Mouse (Mus musculus) lung, embryonic 14.5 days (tissue): ENCODE measurements around the gene Gm21312. TPM values are rescaled to one million over a fixed set of nuclear protein-coding genes. Genes with fewer than 3 reads are reported as not detected.
"Not testable (repeated sequence)": the region's sequence is repeated elsewhere in the genome, so short reads cannot be mapped to it uniquely, and the experiment has no call there.

ENCODE experiments used
- ATAC-seq: fragments of 200-750 bp; cut with Nextera tagmentation; 2 replicates; pipeline ENCODE4 v1.8.0; 2017; ENCODE audit warnings: mild to moderate bottlenecking, moderate TSS enrichment, moderate library complexity; ENCODE audit not compliant: insufficient read depth
- DNase-seq: peaks from one replicate; pipeline ENCODE4 v3.0.0-alpha.2; 2015
- H3K27ac ChIP-seq: fragments of 300-500 bp; sonication (generic); 2 replicates; pipeline ENCODE4 v1.5.1; 2014; ENCODE audit warnings: low read depth, mild to moderate bottlenecking, moderate library complexity
- H3K27me3 ChIP-seq: fragments of 300-500 bp; sonication (generic); 2 replicates; pipeline ENCODE4 v1.6.1; 2014; ENCODE audit warnings: low read length, control low read depth; ENCODE audit not compliant: insufficient read depth
- H3K36me3 ChIP-seq: fragments of 300-500 bp; sonication (generic); 2 replicates; pipeline ENCODE4 v1.6.1; 2014; ENCODE audit warnings: control low read depth; ENCODE audit not compliant: insufficient read depth
- H3K4me1 ChIP-seq: fragments of 300-500 bp; sonication (generic); 2 replicates; pipeline ENCODE4 v1.6.1; 2014; ENCODE audit warnings: antibody characterized with exemption, control low read depth; ENCODE audit not compliant: insufficient read depth
- H3K4me2 ChIP-seq: fragments of 300-500 bp; sonication (generic); 2 replicates; pipeline ENCODE4 v1.6.1; 2014; ENCODE audit warnings: mild to moderate bottlenecking
- H3K4me3 ChIP-seq: fragments of 300-500 bp; sonication (generic); 2 replicates; pipeline ENCODE4 v1.5.1; 2014; ENCODE audit warnings: low read depth, low read length
- H3K9ac ChIP-seq: fragments of 300-500 bp; sonication (generic); 2 replicates; pipeline ENCODE4 v1.6.1; 2014
- H3K9me3 ChIP-seq: fragments of 300-500 bp; sonication (generic); 2 replicates; pipeline ENCODE4 v1.6.1; 2016; ENCODE audit warnings: low read depth, low read length, control low read depth
- CTCF ChIP-seq: IDR thresholded peaks from 2 replicates; pipeline ENCODE4 v1.5.1; 2016; ENCODE audit warnings: antibody characterized with exemption, low read depth
- WGBS: fragments of 180-500 bp; shearing (Covaris S2); extraction: QIAGEN DNeasy Blood & Tissue Kit; methylation state at CpG from one replicate; pipeline ENCODE4 v1.1.7; 2014; 5-methylcytosine and 5-hydroxymethylcytosine counted together
- polyA plus RNA-seq: library from polyadenylated mRNA; unstranded; fragments of >200 nt; fragmentation: Nextera tagmentation; extraction: Ambion mirVana; gene quantifications from 2 replicates; pipeline ENCODE4 v1.2.1, GENCODE M21; 2014

Gene Gm21312
- not detected in 2 replicates for polyA plus RNA-seq

DNA sequence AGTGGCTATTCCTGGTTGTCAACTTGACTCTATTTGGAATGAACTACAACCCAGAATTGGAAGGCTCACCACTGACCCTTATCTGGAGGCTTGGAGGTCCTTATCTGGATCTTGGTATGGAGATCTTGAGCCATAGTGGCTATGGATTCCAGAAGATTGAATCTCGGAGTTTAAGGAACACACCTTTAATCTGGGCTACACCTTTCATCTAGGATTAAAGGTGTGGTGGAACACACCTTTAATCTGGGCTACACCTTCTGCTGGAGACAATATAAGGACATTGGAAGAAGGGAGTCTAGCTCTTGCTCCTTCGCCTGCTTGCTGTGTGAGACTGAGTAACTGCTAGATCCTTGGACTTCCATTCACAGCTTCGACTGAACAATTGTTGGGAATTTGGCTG lies at the start of gene Gm21312:
Gene Gm21312 (plus strand): TSS at position 301 of the 400 bp plus-strand sequence.
- not testable (repeated sequence) for H3K4me1 ChIP-seq, H3K36me3 ChIP-seq, H3K9ac ChIP-seq, H3K27me3 ChIP-seq, H3K27ac ChIP-seq, H3K4me3 ChIP-seq, H3K9me3 ChIP-seq, ATAC-seq, DNase-seq, H3K4me2 ChIP-seq
- no CpG with 5 or more reads among the region's 3 CpGs for WGBS

GRCm38 (mm10) chr10:104142687-104143086 lies 34.1 kb upstream of the Gm21312 start, which contains the start of gene Gm21293:
TSS of gene Gm21293 (plus strand) at chr10:104142987.
- not testable (repeated sequence) for H3K27me3 ChIP-seq, H3K9ac ChIP-seq, ATAC-seq, DNase-seq, H3K4me1 ChIP-seq, H3K4me2 ChIP-seq, H3K36me3 ChIP-seq, H3K4me3 ChIP-seq, H3K9me3 ChIP-seq, H3K27ac ChIP-seq
- no CpG with 5 or more reads among the region's 3 CpGs for WGBS

- H3K36me3 ChIP-seq, H3K4me1 ChIP-seq, DNase-seq, H3K9ac ChIP-seq, H3K27ac ChIP-seq, H3K9me3 ChIP-seq, H3K4me2 ChIP-seq, H3K27me3 ChIP-seq, ATAC-seq, H3K4me3 ChIP-seq: not testable (repeated sequence)
- no CpG with 5 or more reads among the region's 3 CpGs for WGBS
Measured at GRCm38 (mm10) chr10:104151197-104151596, 25.6 kb upstream of the Gm21312 start, which contains the start of gene Gm6763. TSS of gene Gm6763 (plus strand) at chr10:104151497.

GRCm38 (mm10) chr10:104159706-104160105 lies 17.1 kb upstream of the Gm21312 start, which contains the start of gene Gm8764:
TSS of gene Gm8764 (plus strand) at chr10:104160006.
- not testable (repeated sequence) for H3K4me1 ChIP-seq, H3K27ac ChIP-seq, H3K9me3 ChIP-seq, ATAC-seq, H3K4me2 ChIP-seq, DNase-seq, H3K36me3 ChIP-seq, H3K9ac ChIP-seq, H3K27me3 ChIP-seq, H3K4me3 ChIP-seq
- WGBS = no CpG with 5 or more reads among the region's 3 CpGs

- not testable (repeated sequence) for H3K27me3 ChIP-seq, H3K9ac ChIP-seq, H3K4me3 ChIP-seq, H3K27ac ChIP-seq, H3K36me3 ChIP-seq, DNase-seq, H3K4me1 ChIP-seq, H3K9me3 ChIP-seq, H3K4me2 ChIP-seq, ATAC-seq
- no CpG with 5 or more reads among the region's 3 CpGs for WGBS
Measured at GRCm38 (mm10) chr10:104168215-104168614, 8.6 kb upstream of the Gm21312 start, which contains the start of gene Gm21304. TSS of gene Gm21304 (plus strand) at chr10:104168515.

DNA sequence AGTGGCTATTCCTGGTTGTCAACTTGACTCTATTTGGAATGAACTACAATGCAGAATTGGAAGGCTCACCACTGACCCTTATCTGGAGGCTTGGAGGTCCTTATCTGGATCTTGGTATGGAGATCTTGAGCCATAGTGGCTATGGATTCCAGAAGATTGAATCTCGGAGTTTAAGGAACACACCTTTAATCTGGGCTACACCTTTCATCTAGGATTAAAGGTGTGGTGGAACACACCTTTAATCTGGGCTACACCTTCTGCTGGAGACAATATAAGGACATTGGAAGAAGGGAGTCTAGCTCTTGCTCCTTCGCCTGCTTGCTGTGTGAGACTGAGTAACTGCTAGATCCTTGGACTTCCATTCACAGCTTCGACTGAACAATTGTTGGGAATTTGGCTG lies 8.4 kb downstream of the Gm21312 start, which contains the start of gene Gm20765:
Gene Gm20765 (plus strand): TSS at position 301 of the 400 bp plus-strand sequence.
- not testable (repeated sequence) for H3K9ac ChIP-seq, H3K4me2 ChIP-seq, H3K27ac ChIP-seq, H3K36me3 ChIP-seq, H3K4me1 ChIP-seq, DNase-seq, ATAC-seq, H3K4me3 ChIP-seq, H3K9me3 ChIP-seq, H3K27me3 ChIP-seq
- WGBS = no CpG with 5 or more reads among the region's 3 CpGs

DNA sequence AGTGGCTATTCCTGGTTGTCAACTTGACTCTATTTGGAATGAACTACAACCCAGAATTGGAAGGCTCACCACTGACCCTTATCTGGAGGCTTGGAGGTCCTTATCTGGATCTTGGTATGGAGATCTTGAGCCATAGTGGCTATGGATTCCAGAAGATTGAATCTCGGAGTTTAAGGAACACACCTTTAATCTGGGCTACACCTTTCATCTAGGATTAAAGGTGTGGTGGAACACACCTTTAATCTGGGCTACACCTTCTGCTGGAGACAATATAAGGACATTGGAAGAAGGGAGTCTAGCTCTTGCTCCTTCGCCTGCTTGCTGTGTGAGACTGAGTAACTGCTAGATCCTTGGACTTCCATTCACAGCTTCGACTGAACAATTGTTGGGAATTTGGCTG lies 16.9 kb downstream of the Gm21312 start, which contains the start of gene Gm4340:
Gene Gm4340 (plus strand): TSS at position 301 of the 400 bp plus-strand sequence.
- not testable (repeated sequence) for DNase-seq, ATAC-seq, H3K36me3 ChIP-seq, H3K9ac ChIP-seq, H3K4me2 ChIP-seq, H3K4me1 ChIP-seq, H3K9me3 ChIP-seq, H3K27ac ChIP-seq, H3K27me3 ChIP-seq, H3K4me3 ChIP-seq
- no CpG with 5 or more reads among the region's 3 CpGs for WGBS

DNA sequence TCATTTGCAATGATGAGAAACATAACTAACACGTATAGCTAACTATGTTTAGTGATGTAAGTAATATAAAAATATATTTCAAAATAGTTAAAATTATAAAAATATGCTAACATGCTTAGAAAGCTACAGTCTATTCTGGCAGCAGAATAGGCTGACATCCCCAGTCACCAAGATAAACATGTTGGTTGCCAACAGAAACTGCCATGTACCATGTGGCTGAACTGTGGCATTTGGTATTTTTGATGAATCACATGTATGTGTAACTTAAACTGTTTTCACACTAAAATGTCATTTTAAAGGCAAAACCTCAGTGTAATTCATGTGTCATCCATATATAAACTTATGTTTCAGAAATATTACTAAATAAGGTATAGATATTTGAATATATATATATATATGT lies 32.8 kb downstream of the Gm21312 start:
- Histone ChIP-seq H3K9me3 (no peaks in the 10 kb centered on the region), H3K4me3 (no peak overlapping the region), H3K27me3 (no peaks in the 10 kb centered on the region), H3K4me2 (no peak overlapping the region), H3K9ac (no peak overlapping the region), H3K36me3 (no peaks in the 10 kb centered on the region), H3K4me1 (no peaks in the 10 kb centered on the region), H3K27ac (no peak overlapping the region)
- ATAC-seq (no peak), DNase-seq (no peak)
- TF ChIP-seq CTCF = no peak
- WGBS = 77% methylated on average over 1 of the region's 1 CpGs
